Mouse (Mus musculus) WW6 (cell line): ENCODE data around the gene Gm20767.
"Not testable (repeated sequence)": the region's sequence is repeated elsewhere in the genome, so short reads cannot be mapped to it uniquely, and the experiment has no call there.

Source experiments
- DNase-seq: peaks from one replicate; pipeline ENCODE4 v3.0.0-alpha.2; 2013; ENCODE audit warnings: low read depth, low spot score

Gene Gm20767

GRCm38 (mm10) chr13:120139946-120140345, at the start of gene Gm20767:
Gm20767 (plus strand) TSS chr13:120140246.
- not testable (repeated sequence) for DNase-seq

DNA sequence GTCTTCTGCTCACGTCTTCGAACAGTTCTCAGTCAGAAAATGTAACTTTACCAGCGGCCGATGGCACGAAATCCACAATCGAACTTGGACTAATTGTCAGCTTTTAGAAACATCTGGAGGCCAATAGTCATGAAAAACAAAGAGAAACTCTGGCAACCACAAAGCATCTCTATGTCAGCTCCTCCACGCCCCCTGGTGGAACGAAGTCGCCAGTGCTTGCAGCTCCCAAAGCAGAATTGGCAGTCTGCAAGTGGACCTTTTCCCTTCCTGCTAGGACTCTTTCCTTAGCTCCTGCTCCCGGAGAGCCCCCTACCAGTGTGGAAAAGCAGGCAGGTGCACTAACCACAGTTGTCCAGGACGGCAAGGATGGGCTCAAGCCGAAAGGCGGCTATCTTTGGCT, 47.1 kb upstream of the Gm20767 start:
- DNase-seq = not testable (repeated sequence)

DNA sequence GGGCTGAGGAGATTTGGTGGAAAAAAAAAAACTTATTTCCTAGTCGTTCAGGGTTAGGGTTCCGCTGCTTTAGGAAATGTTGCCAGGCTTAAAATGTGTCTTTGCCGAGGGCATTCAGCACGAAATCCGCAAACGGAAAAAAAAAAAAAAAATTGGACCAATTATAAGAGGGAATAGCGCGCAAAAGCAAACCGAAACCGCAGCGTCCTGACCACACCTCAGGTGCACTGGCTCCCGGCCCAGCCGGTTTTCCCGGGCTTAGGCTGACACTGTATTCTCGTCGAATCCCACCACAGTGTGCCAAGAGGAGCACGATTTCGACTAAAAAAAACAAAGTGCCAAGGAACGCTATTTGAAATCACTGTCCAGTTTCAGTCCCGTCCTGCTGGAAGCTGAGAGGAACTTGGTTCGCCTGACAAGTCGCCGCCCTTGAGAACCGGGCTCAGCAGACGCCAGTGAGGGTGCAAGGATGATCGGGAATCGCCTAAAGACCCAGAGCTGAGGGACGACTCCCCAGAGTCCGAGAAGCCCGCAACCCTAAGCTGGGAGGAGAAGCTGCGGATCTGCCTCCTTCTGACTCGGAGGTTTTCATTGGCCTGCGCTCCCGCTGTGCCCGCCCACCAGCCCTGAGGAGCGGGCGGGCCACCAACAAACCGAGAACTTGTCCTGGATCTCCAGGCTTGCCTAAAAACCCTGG, 43.7 kb upstream of the Gm20767 start:
- not testable (repeated sequence) for DNase-seq

GRCm38 (mm10) chr13:120096938-120097256, 43.1 kb upstream of the Gm20767 start:
- not testable (repeated sequence) for DNase-seq

DNA sequence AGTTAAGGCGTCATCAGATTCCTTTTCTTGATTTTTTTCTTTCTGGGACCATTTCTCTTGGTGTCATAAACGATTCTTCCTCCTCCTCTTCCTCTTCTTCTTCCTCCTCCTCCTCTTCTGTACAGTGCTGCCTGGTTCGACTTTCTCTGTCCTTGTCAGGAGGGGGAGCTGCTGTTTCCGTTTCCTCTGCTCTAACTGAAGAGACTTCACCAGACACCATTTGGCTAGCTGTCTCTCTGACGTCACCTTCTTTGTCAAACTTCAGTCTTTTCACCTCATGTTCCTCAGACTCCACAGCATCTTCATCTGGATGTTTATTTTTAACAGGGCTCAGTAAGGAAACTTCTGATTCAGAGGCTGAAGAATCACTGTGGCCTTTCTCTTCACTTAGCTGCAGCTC, 40.7 kb upstream of the Gm20767 start:
- not testable (repeated sequence) for DNase-seq

DNA sequence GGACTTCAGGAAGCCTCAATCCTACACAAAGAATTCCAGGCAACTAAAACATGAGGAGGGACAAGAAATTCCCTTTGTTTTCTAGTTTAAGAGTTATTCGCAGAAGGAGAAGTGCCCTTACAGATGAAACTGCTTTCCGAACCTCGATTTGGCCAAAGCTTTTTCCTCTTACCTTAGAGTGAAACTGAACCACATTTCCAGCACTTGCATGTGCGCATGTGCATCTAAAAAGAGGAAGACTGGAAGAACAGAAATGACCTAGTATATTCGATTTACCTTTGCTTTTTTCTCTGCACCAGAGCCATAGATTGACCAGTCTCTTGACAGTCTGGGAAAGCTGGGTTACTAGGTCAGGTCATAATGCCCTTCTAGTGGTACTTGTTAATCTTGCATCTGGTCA, 33.5 kb upstream of the Gm20767 start:
- not testable (repeated sequence) for DNase-seq

- DNase-seq = not testable (repeated sequence)
Observed at GRCm38 (mm10) chr13:120107000-120107399, 33.0 kb upstream of the Gm20767 start.

DNA sequence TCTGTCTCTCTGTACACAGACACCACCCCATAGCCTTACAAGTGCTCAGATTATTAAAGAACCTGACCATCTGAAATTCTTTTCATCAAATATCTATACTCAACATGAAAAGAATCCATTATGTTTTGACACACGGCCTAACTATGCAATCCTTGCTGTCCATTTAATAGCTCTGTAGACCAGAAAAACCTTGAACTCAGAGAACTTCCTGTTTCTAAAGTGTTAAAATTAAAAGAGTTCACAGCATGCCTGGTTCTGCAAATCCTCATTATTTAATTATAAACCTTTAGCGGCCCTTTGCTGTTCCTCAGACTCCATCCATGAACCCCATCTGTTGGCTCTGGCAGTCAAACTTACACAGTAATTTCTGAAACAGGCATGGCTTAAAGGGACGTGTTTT, 2.3 kb downstream of the Gm20767 start:
- DNase-seq = not testable (repeated sequence)

DNA sequence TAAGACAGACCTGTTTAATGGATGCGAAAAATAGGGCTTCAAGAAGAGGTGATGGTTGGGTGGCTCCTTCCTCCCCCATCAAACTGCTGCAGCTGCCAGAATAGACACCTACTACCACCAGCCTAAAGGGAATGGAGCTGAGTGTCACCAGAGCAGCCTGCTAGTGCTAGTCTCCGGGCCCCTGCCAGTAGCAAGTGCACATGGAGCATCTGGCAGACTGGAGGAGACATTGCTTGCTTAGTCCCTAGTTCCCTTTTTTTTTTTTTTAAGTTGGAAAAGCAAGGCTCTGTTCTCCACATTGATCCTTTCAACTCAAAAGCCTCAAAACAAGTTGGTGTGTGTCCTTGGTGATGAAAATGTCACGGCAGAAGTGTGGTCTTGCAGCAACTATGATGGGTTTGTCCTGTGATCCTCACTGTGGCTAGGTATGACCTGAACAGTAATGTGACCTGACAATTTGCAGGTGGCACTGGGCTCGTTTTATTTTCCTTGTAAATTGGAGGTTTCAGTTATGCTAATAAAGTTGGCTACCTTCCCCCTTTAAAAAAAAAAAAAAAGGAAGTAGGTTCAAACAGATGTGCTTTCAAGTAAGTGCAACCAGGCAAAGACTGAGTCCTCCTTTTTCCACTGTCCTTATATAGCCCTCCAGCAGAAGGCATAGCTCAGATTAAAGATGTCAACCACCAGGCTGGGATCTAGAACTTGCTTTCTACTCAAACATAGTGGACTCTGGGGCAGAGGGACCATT, 9.8 kb downstream of the Gm20767 start:
- not testable (repeated sequence) for DNase-seq

DNA sequence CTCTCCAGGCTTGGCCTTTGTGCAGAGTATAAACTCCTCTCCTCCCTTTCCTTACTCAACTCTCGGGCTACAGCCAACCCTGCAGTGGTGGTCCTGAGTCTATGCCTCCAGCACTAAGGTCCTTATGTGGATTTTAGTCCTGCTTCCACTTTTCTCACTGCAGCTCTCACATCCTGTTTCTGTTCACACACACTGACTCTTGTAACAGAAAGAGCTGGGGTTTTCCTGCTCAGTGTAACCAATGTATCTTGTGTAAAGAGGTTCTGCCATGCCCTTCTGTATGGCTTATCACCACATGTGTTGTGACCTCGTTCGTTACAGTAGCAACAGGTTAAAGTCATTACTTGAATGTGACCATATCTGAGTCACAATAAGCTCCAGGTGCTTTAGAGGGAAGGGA, 10.5 kb downstream of the Gm20767 start:
- not testable (repeated sequence) for DNase-seq

DNA sequence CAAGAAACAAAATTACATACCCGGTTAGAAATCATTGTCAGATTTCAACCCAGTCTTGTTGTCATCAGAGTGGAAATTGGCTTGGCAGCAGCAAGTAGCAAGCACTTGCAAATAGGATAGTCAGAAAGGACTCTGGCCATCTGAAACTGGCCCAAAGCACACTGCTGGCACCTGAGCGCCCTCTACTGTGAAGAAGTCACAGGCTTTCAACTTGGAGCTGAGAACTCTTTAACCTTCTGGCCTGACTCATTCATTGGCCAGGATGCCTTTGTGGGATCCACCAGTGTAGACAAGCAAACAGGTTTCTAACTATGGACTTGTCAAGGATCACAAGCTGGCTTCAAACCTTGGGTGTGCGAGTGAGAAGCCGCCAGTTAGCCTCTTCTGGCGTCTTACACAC, 28.3 kb downstream of the Gm20767 start:
- DNase-seq = not testable (repeated sequence)

- not testable (repeated sequence) for DNase-seq
Observed at GRCm38 (mm10) chr13:120172133-120172532, 32.1 kb downstream of the Gm20767 start, which contains the start of gene Gm21818. Gm21818 (plus strand) TSS chr13:120172433.

DNA sequence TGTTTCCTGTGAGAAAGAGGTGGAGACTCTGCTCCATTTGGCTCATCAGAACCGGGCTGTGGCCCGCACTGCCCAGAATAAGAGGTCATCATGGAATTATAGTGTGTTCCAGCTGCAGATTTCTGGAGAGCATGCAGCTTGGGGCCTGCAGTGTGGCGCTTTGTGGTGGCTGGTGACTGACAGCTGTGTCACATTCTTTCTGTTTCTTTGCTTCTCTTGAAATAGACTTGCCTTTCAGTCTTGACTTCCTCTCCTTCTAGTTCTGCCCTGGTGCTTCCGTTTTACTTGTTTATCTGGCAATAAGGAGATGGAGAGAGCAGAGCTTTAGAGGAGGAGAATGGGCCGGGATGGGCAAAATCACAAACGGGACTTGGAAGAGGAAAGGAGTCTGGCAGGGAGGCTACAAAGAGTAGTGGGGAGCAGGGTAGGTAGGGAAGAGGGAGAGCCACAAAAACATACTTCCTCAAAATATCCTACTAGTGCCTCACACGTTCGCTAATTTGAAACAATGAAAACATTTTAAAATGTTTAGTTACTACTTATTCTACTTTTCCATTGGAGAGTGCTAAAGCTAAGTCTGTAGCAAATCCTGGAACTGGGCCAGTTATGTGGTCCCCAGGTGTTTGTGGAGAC, 56.3 kb downstream of the Gm20767 start:
- DNase-seq = not testable (repeated sequence)
